Mouse (Mus musculus): Measurements from ENCODE around the gene Rnf25. TPM values are rescaled to one million over a fixed set of nuclear protein-coding genes. Genes with fewer than 3 reads are reported as not detected.

Rnf25 gene
- total and polyA plus RNA-seq, 3 experiments: 32.4 to 49.7 TPM; not detected in 1

DNA sequence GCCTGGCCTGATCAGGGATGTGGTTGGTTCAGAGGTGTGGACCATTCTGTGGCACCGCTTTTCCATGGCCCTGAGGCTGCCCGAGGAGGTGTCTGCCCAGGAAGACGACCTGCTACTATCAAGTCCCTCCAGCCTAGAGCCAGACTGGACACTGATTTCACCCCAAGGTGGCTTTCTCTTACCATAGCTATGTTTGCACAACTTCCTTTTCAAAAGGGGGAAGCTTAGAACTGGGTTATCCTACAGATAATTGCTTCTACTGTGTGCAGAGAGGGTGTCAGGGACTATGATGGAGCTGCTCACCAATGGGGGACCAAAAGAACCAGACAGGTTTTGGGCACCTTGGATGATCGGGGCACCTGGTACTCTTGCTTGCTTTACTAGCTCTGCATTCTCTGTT, 31.5 kb upstream of the Rnf25 start:
- Histone ChIP-seq H3K9me3 (replicated peaks; ENCODE audit: insufficient read depth, low read length) (no peaks in the 10 kb centered on the region), H3K79me2 (ENCODE audit: control insufficient read depth, insufficient read depth, low read length, poor library complexity) (no peaks in the 10 kb centered on the region), H3K4me1 (ENCODE audit: control insufficient read depth in 1 of 2, insufficient read depth in 2 of 2, low read length in 2 of 2) (no peaks in the 10 kb centered on the region), H3K27me3 (ENCODE audit: control insufficient read depth in 1 of 2, insufficient read depth in 2 of 2, low read length in 2 of 2) (peaks cover 3 to 11% of the 10 kb centered on the region in 2 experiments; a peak in 3 of 4 replicates), H3K27ac (ENCODE audit: control insufficient read depth, low read depth, low read length) (no peak overlapping the region), H3K9ac (ENCODE audit: control insufficient read depth, low read depth, low read length, poor library complexity, severe bottlenecking) (no peak overlapping the region), H3K4me3 (ENCODE audit: control insufficient read depth in 1 of 2, insufficient read depth in 1 of 2, low read depth in 2 of 2, low read length in 2 of 2) (no peak overlapping the region), H3K36me3 (ENCODE audit: control insufficient read depth in 1 of 2, insufficient read depth in 2 of 2, low read length in 2 of 2) (no peaks in the 10 kb centered on the region)
- no peak for DNase-seq (ENCODE audit: low read depth, low spot score)
- TF ChIP-seq ZC3H11A (IDR thresholded peaks at IDR 0.05; ENCODE audit: low read depth, low read length): no peak
- no peak for TF ChIP-seq NELFE (IDR thresholded peaks at IDR 0.05; ENCODE audit: low read depth, low read length)
- no peak for TF ChIP-seq GATA1 (IDR thresholded peaks at IDR 0.05; ENCODE audit: low read depth, low read length)

DNA sequence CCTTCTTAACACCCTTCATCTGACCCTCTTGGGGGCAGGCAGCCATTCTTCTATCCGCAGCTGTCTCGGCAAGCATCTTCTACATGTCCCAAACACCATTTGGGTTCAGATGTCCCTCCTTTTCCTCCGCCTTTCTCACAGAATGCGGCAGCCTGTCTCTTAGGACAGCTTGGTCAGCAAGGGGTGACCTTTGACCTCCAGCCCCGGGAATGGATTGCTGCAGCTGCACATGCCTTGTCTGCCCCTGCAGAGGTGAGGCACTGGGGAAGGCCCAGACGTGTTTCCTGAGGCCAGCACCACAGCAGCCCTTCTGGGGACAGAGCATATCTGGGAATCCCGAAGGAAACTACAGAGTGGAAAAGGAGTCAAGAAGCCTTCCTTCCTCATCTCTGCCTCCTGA, 26.8 kb upstream of the Rnf25 start:
- Histone ChIP-seq H3K27me3 (ENCODE audit: control insufficient read depth in 1 of 2, insufficient read depth in 2 of 2, low read length in 2 of 2) (peaks cover 0 to 6% of the 10 kb centered on the region in 2 experiments; a peak in 2 of 4 replicates), H3K27ac (ENCODE audit: control insufficient read depth, low read depth, low read length) (no peak overlapping the region), H3K9me3 (replicated peaks; ENCODE audit: insufficient read depth, low read length) (no peaks in the 10 kb centered on the region), H3K4me1 (ENCODE audit: control insufficient read depth in 1 of 2, insufficient read depth in 2 of 2, low read length in 2 of 2) (no peaks in the 10 kb centered on the region), H3K79me2 (ENCODE audit: control insufficient read depth, insufficient read depth, low read length, poor library complexity) (no peaks in the 10 kb centered on the region), H3K9ac (ENCODE audit: control insufficient read depth, low read depth, low read length, poor library complexity, severe bottlenecking) (no peak overlapping the region), H3K36me3 (ENCODE audit: control insufficient read depth in 1 of 2, insufficient read depth in 2 of 2, low read length in 2 of 2) (no peaks in the 10 kb centered on the region), H3K4me3 (ENCODE audit: control insufficient read depth in 1 of 2, insufficient read depth in 1 of 2, low read depth in 2 of 2, low read length in 2 of 2) (no peak overlapping the region)
- TF ChIP-seq UBTF (IDR thresholded peaks at IDR 0.05; ENCODE audit: borderline replicate concordance, insufficient read depth, low read depth, low read length) (no peak), CTCF (IDR thresholded peaks at IDR 0.05 in 2 of 3, conservative IDR thresholded peaks at IDR 0.05 in 1 of 3; ENCODE audit: control insufficient read depth in 1 of 3, insufficient read depth in 1 of 3, low read depth in 2 of 3, low read length in 3 of 3, poor library complexity in 1 of 3, severe bottlenecking in 1 of 3) (no peak), BHLHE40 (IDR thresholded peaks at IDR 0.05; ENCODE audit: borderline replicate concordance, low read depth, low read length) (no peak), E2F4 (IDR thresholded peaks at IDR 0.05; ENCODE audit: borderline replicate concordance, low read depth, low read length) (no peak), JUND (IDR thresholded peaks at IDR 0.05; ENCODE audit: low read depth, low read length) (no peak), TBP (IDR thresholded peaks at IDR 0.05; ENCODE audit: low read depth, low read length) (no peak), HCFC1 (IDR thresholded peaks at IDR 0.05; ENCODE audit: low read depth, low read length) (no peak), NELFE (IDR thresholded peaks at IDR 0.05; ENCODE audit: low read depth, low read length) (no peak), MAX (IDR thresholded peaks at IDR 0.05; ENCODE audit: low read length) (no peak), ZMIZ1 (IDR thresholded peaks at IDR 0.05; ENCODE audit: low read depth, low read length) (no peak), NRF1 (IDR thresholded peaks at IDR 0.05; ENCODE audit: insufficient read depth, low read depth, low read length, poor library complexity, severe bottlenecking) (no peak)
- DNase-seq (ENCODE audit: low read depth, low spot score): no peak

DNA sequence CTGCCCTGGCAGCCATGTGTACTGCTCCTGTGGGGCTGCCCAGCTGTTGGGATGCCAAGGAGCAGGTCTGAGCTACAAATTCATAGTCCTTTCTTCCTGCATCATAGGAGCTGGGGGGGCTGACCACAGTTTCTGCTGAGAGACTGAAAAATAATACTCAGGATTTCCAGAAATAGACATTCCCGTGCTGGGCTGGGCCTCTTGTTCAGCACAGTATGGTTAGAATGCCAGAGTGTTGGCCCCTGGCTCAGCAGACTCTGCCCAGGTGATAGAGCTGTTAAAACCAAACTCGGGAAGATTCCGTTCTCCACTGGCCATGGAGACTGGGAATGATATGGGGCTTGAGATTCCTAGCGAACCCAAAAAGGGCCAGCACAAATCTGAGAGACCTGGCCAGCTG, 24.9 kb upstream of the Rnf25 start:
- Histone ChIP-seq H3K27ac (ENCODE audit: control insufficient read depth, low read depth, low read length) (no peak overlapping the region), H3K27me3 (ENCODE audit: control insufficient read depth in 1 of 2, insufficient read depth in 2 of 2, low read length in 2 of 2) (peaks cover 5 to 6% of the 10 kb centered on the region in 2 experiments; a peak in 3 of 4 replicates), H3K79me2 (ENCODE audit: control insufficient read depth, insufficient read depth, low read length, poor library complexity) (no peaks in the 10 kb centered on the region), H3K4me1 (ENCODE audit: control insufficient read depth in 1 of 2, insufficient read depth in 2 of 2, low read length in 2 of 2) (no peaks in the 10 kb centered on the region), H3K36me3 (ENCODE audit: control insufficient read depth in 1 of 2, insufficient read depth in 2 of 2, low read length in 2 of 2) (no peaks in the 10 kb centered on the region), H3K9me3 (replicated peaks; ENCODE audit: insufficient read depth, low read length) (no peaks in the 10 kb centered on the region), H3K4me3 (ENCODE audit: control insufficient read depth in 1 of 2, insufficient read depth in 1 of 2, low read depth in 2 of 2, low read length in 2 of 2) (no peak overlapping the region), H3K9ac (ENCODE audit: control insufficient read depth, low read depth, low read length, poor library complexity, severe bottlenecking) (no peak overlapping the region)
- TF ChIP-seq JUND (IDR thresholded peaks at IDR 0.05; ENCODE audit: low read depth, low read length) (no peak), USF2 (IDR thresholded peaks at IDR 0.05; ENCODE audit: borderline replicate concordance in 1 of 2, insufficient read depth in 1 of 2, low read depth in 1 of 2, low read length in 2 of 2) (no peak), CTCF (IDR thresholded peaks at IDR 0.05 in 2 of 3, conservative IDR thresholded peaks at IDR 0.05 in 1 of 3; ENCODE audit: control insufficient read depth in 1 of 3, insufficient read depth in 1 of 3, low read depth in 2 of 3, low read length in 3 of 3, poor library complexity in 1 of 3, severe bottlenecking in 1 of 3) (no peak), TBP (IDR thresholded peaks at IDR 0.05; ENCODE audit: low read depth, low read length) (no peak), MYC (IDR thresholded peaks at IDR 0.05; ENCODE audit: low read depth, low read length) (no peak), TCF12 (IDR thresholded peaks at IDR 0.05; ENCODE audit: low read depth, low read length) (no peak), MAX (IDR thresholded peaks at IDR 0.05; ENCODE audit: low read length) (no peak), MEF2A (IDR thresholded peaks at IDR 0.05; ENCODE audit: extremely low read depth, insufficient replicate concordance, low read depth, low read length, poor library complexity, severe bottlenecking) (no peak), SIN3A (IDR thresholded peaks at IDR 0.05; ENCODE audit: low read length) (no peak), CHD1 (IDR thresholded peaks at IDR 0.05; ENCODE audit: low read depth, low read length) (no peak)
- no peak for DNase-seq (ENCODE audit: low read depth, low spot score)
